Mouse (Mus musculus): Measurements from ENCODE around the gene Ndufa4l2. TPM values are rescaled to one million over a fixed set of nuclear protein-coding genes. Genes with fewer than 3 reads are reported as not detected.
A peak's percentile ranks its signal among the peaks of the same experiment; 100 is the strongest.

The Ndufa4l2 gene
- polyA plus RNA-seq, 1 experiment from 2014 or later = 17.8 TPM

DNA sequence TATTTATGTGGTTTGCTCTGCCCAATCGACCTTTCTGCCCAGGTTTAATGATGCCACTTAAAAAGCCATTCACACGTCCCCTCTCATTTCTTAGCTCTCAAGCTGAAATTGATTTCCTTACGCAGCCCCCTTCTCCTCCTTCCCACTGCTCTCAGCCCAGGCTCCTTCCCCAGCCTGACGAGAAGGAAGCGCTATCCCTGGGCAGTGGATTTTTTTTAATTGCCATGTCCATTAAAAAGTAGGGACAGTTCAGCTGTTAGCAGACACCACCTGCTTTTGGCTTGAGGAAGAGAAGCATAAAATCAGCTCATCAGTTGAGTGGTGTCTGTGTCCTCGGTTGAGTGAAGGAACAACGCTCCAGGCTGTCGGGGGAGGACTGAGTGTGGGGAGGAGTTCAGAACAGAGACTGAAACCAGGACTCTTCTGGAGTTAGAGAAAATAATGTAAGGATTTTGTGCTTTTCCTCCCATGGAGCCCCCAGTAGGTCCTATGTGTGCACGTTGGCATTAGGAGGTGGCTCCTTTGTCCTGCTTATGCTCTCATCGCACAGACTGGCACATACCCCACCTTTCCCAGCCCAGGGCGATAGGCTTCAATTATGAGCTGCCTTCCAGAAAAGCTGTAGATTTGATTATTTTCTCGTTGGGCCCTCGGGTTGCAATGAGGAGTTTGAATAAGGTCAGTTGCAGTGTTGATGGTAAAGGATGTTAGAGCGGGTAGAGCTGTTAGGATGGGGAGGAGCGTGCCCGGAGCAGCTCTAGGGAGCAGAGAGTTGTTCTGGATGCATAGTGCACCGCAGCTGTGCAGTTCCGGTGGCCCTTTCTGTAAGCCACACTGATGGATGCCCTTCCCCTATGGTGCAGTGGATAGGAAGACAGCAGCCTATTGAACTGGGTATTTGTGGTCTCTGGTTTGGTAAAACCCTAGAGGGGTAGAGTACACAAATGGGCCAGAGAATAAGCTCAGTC lies 24.3 kb upstream of the Ndufa4l2 start:
- Histone ChIP-seq H3K36me3 (peaks cover 63% of the 10 kb centered on the region), H3K9ac (replicated peaks) (0 out of 2 replicates have a peak overlapping the region, but pooled peaks have one; percentile 10), H3K27ac (replicated peaks) (peak overlapping the region; percentile 69), H3K27me3 (replicated peaks) (no peaks in the 10 kb centered on the region), H3K9me3 (replicated peaks) (no peaks in the 10 kb centered on the region), H3K4me1 (peaks cover 33% of the 10 kb centered on the region), H3K4me2 (no peak overlapping the region), H3K4me3 (replicated peaks) (no peak overlapping the region)
- ATAC-seq (ENCODE audit: low FRiP score) = peak; percentile 62; the same call in 1 of the 2 replicates
- 55% methylated on average over 18 of the region's 18 CpGs for WGBS

DNA sequence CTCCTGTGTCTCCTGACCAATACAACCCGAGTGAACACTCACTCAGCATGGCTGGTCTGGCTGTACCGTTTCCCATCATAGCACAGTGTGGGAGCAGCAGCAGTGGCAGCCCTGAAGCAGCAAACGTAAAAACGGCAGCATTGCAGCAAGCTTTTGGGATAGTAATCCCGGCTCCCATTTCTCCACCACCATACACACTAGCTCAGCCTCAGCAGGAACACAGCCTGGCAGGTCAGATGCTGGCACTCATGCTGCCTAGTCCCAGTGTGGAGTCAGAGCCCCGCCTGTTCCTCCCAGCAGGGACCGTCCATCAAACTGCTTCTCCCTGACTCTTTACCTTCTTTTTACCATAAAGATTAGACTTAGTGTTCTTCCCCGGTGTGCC lies 23.6 kb upstream of the Ndufa4l2 start:
- peaks cover 65% of the 10 kb centered on the region for H3K36me3 ChIP-seq
- no peaks in the 10 kb centered on the region for H3K27me3 ChIP-seq (replicated peaks)
- 0 out of 2 replicates have a peak, but pooled peaks have one; percentile 23 for ATAC-seq (ENCODE audit: low FRiP score)
- H3K4me1 ChIP-seq = peaks cover 33% of the 10 kb centered on the region
- H3K9me3 ChIP-seq (replicated peaks) = no peaks in the 10 kb centered on the region
- 50% methylated on average over 8 of the region's 8 CpGs for WGBS
- no peak overlapping the region for H3K4me3 ChIP-seq (replicated peaks)
- peak overlapping the region; percentile 69 for H3K27ac ChIP-seq (replicated peaks)
- 0 out of 2 replicates have a peak overlapping the region, but pooled peaks have one; percentile 10 for H3K9ac ChIP-seq (replicated peaks)
- no peak overlapping the region for H3K4me2 ChIP-seq

- ATAC-seq (ENCODE audit: low FRiP score) = no peak
- no peak overlapping the region for H3K9ac ChIP-seq (replicated peaks)
- H3K9me3 ChIP-seq (replicated peaks) = no peaks in the 10 kb centered on the region
- H3K36me3 ChIP-seq = peaks cover 67% of the 10 kb centered on the region
- no peak overlapping the region for H3K4me3 ChIP-seq (replicated peaks)
- H3K27me3 ChIP-seq (replicated peaks) = no peaks in the 10 kb centered on the region
- 86% methylated on average over 3 of the region's 3 CpGs for WGBS
- peaks cover 33% of the 10 kb centered on the region for H3K4me1 ChIP-seq
- H3K27ac ChIP-seq (replicated peaks) = no peak overlapping the region
- H3K4me2 ChIP-seq = no peak overlapping the region
Observed at GRCm38 (mm10) chr10:127492118-127492517, 22.6 kb upstream of the Ndufa4l2 start.

DNA sequence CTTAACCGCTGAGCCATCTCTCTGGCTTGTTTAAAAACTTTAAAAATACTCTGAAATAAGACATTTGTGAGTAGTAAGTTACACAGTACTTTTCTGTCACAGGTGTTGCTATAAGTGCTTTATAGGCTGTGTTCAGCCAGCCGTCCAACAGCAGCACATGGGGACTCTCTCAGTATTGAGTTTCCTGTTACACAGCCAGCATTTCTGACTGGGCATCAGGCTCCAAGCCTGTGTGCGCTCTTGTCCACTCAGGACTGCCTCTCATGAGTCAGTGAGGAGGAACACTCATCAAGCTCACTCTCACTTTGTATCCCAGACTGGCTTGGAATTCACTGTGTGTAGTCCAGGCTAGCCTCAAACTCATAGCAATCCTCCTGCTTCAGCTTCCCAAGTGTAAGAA lies 18.6 kb upstream of the Ndufa4l2 start:
- no peak for ATAC-seq (ENCODE audit: low FRiP score)
- no peaks in the 10 kb centered on the region for H3K27me3 ChIP-seq (replicated peaks)
- H3K9ac ChIP-seq (replicated peaks) = no peak overlapping the region
- H3K36me3 ChIP-seq = peaks cover 81% of the 10 kb centered on the region
- H3K9me3 ChIP-seq (replicated peaks) = no peaks in the 10 kb centered on the region
- no peak overlapping the region for H3K27ac ChIP-seq (replicated peaks)
- 91% methylated on average over 3 of the region's 3 CpGs for WGBS
- H3K4me1 ChIP-seq = peaks cover under 1% of the 10 kb centered on the region; the same call in 1 of the 2 replicates
- no peak overlapping the region for H3K4me3 ChIP-seq (replicated peaks)
- H3K4me2 ChIP-seq = no peak overlapping the region

DNA sequence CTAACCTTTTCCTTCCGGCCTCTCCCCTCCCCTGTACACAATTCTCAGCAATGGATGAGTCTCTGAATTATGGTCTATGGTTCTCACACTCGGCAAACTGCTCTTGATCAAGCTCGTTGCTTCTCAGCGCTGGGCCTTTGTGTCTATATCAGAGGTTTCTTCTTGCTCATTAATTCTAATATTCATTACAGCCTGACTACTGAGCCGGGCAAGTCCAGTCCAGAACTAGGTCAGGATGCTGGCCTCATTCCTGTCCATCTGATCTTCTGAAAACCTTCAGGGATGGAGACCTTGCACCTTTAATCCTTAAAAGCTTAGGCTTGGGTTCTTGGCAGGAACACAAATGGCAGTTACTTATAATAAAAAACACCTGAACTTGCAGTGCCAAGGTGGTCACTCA lies 15.3 kb upstream of the Ndufa4l2 start:
- Histone ChIP-seq H3K9ac (replicated peaks) (no peak overlapping the region), H3K4me2 (no peak overlapping the region), H3K4me3 (replicated peaks) (no peak overlapping the region), H3K36me3 (peaks cover 59% of the 10 kb centered on the region), H3K27ac (replicated peaks) (no peak overlapping the region), H3K4me1 (no peaks in the 10 kb centered on the region), H3K9me3 (replicated peaks) (no peaks in the 10 kb centered on the region), H3K27me3 (replicated peaks) (no peaks in the 10 kb centered on the region)
- ATAC-seq (ENCODE audit: low FRiP score) = no peak
- 65% methylated on average over 5 of the region's 5 CpGs for WGBS

GRCm38 (mm10) chr10:127500042-127500441 lies 14.7 kb upstream of the Ndufa4l2 start:
- Histone ChIP-seq H3K4me2 (no peak overlapping the region), H3K4me1 (no peaks in the 10 kb centered on the region), H3K36me3 (peaks cover 54% of the 10 kb centered on the region), H3K27me3 (replicated peaks) (no peaks in the 10 kb centered on the region), H3K9me3 (replicated peaks) (no peaks in the 10 kb centered on the region), H3K9ac (replicated peaks) (no peak overlapping the region), H3K4me3 (replicated peaks) (no peak overlapping the region), H3K27ac (replicated peaks) (no peak overlapping the region)
- no peak for ATAC-seq (ENCODE audit: low FRiP score)
- 86% methylated on average over 4 of the region's 4 CpGs for WGBS

- Histone ChIP-seq H3K4me3 (replicated peaks) (no peak within 1 kb of the TSS), H3K36me3 (peaks cover 44% of the 10 kb centered on the region), H3K9me3 (replicated peaks) (no peaks in the 10 kb centered on the region), H3K27me3 (replicated peaks) (0 out of 2 replicates have a peak, but pooled peaks cover 3% of the 10 kb centered on the region), H3K27ac (replicated peaks) (no peak within 1 kb of the TSS), H3K4me1 (no peaks in the 10 kb centered on the region), H3K4me2 (no peak within 1 kb of the TSS), H3K9ac (replicated peaks) (no peak within 1 kb of the TSS)
- no peak for ATAC-seq (ENCODE audit: low FRiP score)
- WGBS = 77% methylated on average over 13 of the region's 13 CpGs
Observed at GRCm38 (mm10) chr10:127500894-127501893, 13.6 kb upstream of the Ndufa4l2 start, which contains the start of gene Stac3. TSS of gene Stac3 (plus strand) at chr10:127501686.

DNA sequence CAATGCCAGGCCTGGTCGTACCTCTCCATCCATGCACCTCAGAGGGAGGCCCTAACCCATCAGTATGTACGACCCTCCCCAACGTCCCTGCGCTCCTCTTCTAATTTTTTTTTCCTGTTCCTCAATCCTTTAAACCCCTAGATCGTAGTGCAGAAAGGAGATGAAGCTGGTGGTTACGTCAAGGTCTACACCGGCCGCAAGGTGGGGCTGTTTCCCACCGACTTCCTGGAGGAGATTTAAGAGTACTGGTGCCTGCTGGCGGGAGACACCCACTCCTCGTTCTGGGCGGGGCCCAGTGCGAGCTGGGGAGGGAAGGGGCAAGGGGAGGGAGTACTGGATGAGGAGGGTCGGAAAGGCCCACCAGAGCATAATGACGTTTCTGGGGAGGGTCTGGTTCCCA lies 6.5 kb upstream of the Ndufa4l2 start:
- 0 out of 2 replicates have a peak, but pooled peaks cover 2% of the 10 kb centered on the region for H3K36me3 ChIP-seq
- no peak overlapping the region for H3K9ac ChIP-seq (replicated peaks)
- H3K27me3 ChIP-seq (replicated peaks) = 0 out of 2 replicates have a peak, but pooled peaks cover 5% of the 10 kb centered on the region
- no peak overlapping the region for H3K4me3 ChIP-seq (replicated peaks)
- H3K27ac ChIP-seq (replicated peaks) = peak overlapping the region; percentile 92; the same call in 1 of the 2 replicates
- peak overlapping the region; percentile 69 for H3K4me2 ChIP-seq
- no peaks in the 10 kb centered on the region for H3K9me3 ChIP-seq (replicated peaks)
- 3% methylated on average over 15 of the region's 15 CpGs for WGBS
- ATAC-seq (ENCODE audit: low FRiP score) = no peak
- peaks cover 58% of the 10 kb centered on the region for H3K4me1 ChIP-seq

DNA sequence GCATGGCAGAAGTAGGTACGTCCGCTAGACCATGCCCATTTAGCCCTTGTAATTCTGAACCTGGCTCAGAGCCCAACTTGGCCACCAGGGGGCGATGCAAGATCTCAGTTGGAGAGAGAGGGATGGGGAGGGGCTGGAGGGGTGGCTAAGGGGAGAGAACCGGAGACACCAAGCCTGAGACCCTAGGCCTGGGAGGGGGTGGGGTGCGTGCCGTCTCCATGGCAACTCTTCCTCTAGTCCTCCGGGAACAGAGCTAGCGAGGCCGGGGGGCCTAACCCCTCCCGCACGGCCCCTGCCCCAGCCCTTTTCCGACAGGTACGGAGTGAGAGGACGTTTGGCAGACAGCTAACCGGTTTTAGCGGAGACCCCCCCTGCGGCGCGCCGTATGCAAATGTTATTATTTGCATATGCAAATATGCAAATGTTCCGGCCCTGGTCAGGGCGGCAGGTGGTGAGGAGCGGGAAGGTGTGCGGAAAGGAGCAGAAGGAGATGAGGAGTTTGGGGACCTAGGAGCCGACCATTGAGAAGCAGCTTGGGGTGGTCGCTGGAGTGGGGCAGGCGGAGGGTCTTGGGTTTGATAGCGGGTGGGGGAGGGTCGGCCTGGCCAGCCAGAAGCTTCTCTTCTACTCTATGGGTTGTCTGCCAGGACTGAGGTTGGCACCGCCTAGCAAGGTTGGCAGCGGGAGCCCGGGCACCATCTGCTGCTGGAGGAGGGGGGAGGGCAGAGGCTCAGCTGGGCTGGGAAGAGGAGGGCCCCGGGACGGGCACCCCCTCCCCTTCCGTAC lies 5.5 kb upstream of the Ndufa4l2 start:
- peak overlapping the region; percentile 92 for H3K27ac ChIP-seq (replicated peaks)
- 1% methylated on average over 35 of the region's 35 CpGs for WGBS
- 0 out of 2 replicates have a peak, but pooled peaks cover 8% of the 10 kb centered on the region for H3K27me3 ChIP-seq (replicated peaks)
- H3K4me1 ChIP-seq = peaks cover 68% of the 10 kb centered on the region
- H3K4me2 ChIP-seq = peak overlapping the region; percentile 69
- H3K9ac ChIP-seq (replicated peaks) = peak overlapping the region; percentile 52
- H3K9me3 ChIP-seq (replicated peaks) = no peaks in the 10 kb centered on the region
- H3K36me3 ChIP-seq = no peaks in the 10 kb centered on the region
- H3K4me3 ChIP-seq (replicated peaks) = peak overlapping the region; percentile 44
- peak; percentile 65 for ATAC-seq (ENCODE audit: low FRiP score)

DNA sequence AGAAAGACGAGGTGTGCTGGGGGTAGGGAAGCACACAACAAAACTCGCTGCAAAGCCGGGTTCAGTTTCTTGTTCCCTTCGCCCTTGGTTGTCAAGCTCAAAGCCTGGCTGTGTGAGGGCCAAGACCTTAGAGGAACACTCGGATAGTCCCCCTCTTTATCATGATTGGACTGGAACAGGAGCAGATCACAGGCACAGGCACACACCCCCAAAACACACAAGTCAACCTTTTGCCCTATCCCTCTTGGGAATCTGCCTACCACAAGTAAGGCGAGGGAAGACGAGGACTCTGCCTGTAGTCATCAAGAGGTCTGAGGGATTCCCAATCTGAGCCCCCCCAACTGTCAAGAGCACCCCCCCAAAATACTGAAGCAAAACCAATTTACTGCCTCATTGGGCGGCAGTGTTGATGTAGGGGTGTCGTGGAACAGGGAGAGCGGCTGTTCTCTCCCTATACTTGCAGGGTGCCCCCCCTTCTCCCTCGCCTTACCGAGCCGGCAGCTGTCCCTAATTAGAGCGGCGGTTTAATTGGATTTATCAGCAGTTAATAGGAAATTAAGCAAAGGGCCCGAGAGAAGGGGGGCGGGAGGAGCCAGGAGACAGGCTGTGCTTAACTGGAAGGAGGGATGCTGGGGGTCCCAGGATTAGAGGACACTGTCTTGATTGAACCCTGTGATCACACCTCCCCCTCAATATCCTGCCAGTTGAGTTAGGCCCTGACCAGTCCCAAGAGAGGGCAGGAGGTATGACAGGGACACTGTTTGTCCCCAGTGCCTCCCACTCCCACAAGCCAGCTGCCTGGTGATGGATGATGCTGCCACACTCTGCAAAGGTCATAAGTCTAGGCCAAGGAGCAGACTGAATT lies 4.7 kb upstream of the Ndufa4l2 start:
- Histone ChIP-seq H3K9me3 (replicated peaks) (no peaks in the 10 kb centered on the region), H3K4me3 (replicated peaks) (peak overlapping the region; percentile 44), H3K27ac (replicated peaks) (peak overlapping the region; percentile 92), H3K27me3 (replicated peaks) (peaks cover 14% of the 10 kb centered on the region), H3K9ac (replicated peaks) (peak overlapping the region; percentile 34; the same call in 1 of the 2 replicates), H3K4me1 (peaks cover 75% of the 10 kb centered on the region), H3K36me3 (no peaks in the 10 kb centered on the region), H3K4me2 (peak overlapping the region; percentile 69)
- WGBS = 5% methylated on average over 17 of the region's 17 CpGs
- no peak for ATAC-seq (ENCODE audit: low FRiP score)
